14 mouse cellular contexts compared by ENCODE assay signal in the genomic region with DNA sequence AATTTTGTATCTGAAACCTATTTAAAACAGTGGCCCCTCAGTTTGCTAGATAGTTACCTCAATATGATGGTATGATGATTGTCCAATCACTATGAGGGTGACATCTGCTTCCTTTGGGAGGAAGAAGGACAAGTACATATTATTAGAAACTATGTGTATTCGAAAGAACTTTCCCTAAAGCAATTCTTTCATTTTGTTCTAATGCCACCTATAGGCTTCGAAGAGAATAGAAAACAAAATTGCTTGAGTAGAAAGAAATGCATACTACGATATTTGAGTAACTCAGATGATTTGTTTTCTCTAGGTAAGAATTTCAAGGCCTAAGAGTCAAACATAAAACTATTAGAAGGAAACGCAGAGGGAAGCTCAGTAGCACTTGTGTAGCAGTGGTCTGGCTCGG. TPM values are rescaled to one million over a fixed set of nuclear protein-coding genes. Genes with fewer than 3 reads are reported as not detected.
DNase-seq lines count a peak whose midpoint lies in the region; ATAC-seq and TF ChIP-seq lines count a peak whose summit lies in the region.
"Had no signal": no experiment of that assay in that cellular context is flagged by ENCODE, and none has a peak within 500 bp of the region (broad histone marks: within the 10 kb centered on the region; RNA-seq: fewer than 3 reads in every experiment).

No protein-coding gene starts in this region.

- H3K4me1 ChIP-seq in heart, embryonic 13.5 days, result peaks cover 35% of the 10 kb centered on the region
- H3K4me1 ChIP-seq in liver, embryonic 12.5 days, result peaks cover 47% of the 10 kb centered on the region
- peaks cover 28% of the 10 kb centered on the region for H3K4me1 ChIP-seq in liver, embryonic 11.5 days (replicated peaks; ENCODE audit: control insufficient read depth, insufficient read depth, low read length)
- H3K4me1 ChIP-seq in E14TG2a.4 (replicated peaks; ENCODE audit: low read depth, low read length), result peaks cover 20% of the 10 kb centered on the region
- H3K4me1 ChIP-seq in liver, embryonic 13.5 days (replicated peaks), result peaks cover 51% of the 10 kb centered on the region

- WGBS in heart, embryonic 13.5 days, result 52% methylated on average over 5 of the region's 5 CpGs
- WGBS in liver, embryonic 12.5 days (ENCODE audit: insufficient replicate concordance), result 39% methylated on average over 5 of the region's 5 CpGs
- 53% methylated on average over 5 of the region's 5 CpGs for WGBS in liver, embryonic 11.5 days
- 39% methylated on average over 5 of the region's 5 CpGs for WGBS in liver, embryonic 13.5 days (ENCODE audit: insufficient replicate concordance)

- H3K27ac ChIP-seq in heart, embryonic 13.5 days (replicated peaks), result no peak overlapping the region
- no peak overlapping the region for H3K27ac ChIP-seq in liver, embryonic 12.5 days
- H3K27ac ChIP-seq in liver, embryonic 11.5 days (ENCODE audit: low read depth, low read length), result no peak overlapping the region
- no peak overlapping the region for H3K27ac ChIP-seq in liver, embryonic 13.5 days
- H3K27ac ChIP-seq: embryonic facial prominence, embryonic 10.5 days; limb, embryonic 15.5 days had no signal

- H3K36me3 ChIP-seq in heart, embryonic 13.5 days, result peaks cover 35% of the 10 kb centered on the region
- peaks cover 30% of the 10 kb centered on the region for H3K36me3 ChIP-seq in liver, embryonic 12.5 days
- H3K36me3 ChIP-seq in liver, embryonic 11.5 days (ENCODE audit: control insufficient read depth, insufficient read depth, low read length), result peaks cover 4% of the 10 kb centered on the region; the same call in 1 of the 2 replicates
- peaks cover 31% of the 10 kb centered on the region for H3K36me3 ChIP-seq in E14TG2a.4 (ENCODE audit: insufficient read depth, low read length)
- peaks cover 20% of the 10 kb centered on the region for H3K36me3 ChIP-seq in liver, embryonic 13.5 days

- peak overlapping the region; percentile 73; the same call in 1 of the 2 replicates for H3K4me2 ChIP-seq in heart, embryonic 13.5 days
- H3K4me2 ChIP-seq in liver, embryonic 12.5 days, result peak overlapping the region; percentile 73
- no peak overlapping the region for H3K4me2 ChIP-seq in liver, embryonic 11.5 days
- H3K4me2 ChIP-seq in liver, embryonic 13.5 days, result peak overlapping the region; percentile 89; the same call in 1 of the 2 replicates
- H3K4me2 ChIP-seq: limb, embryonic 15.5 days had no signal

- intact Hi-C loops in heart, postnatal 25 days (cut with DNase I), result no loop called here

- no peaks in the 10 kb centered on the region for H3K9me3 ChIP-seq in heart, embryonic 13.5 days
- H3K9me3 ChIP-seq in liver, embryonic 12.5 days (replicated peaks), result no peaks in the 10 kb centered on the region
- H3K9me3 ChIP-seq in liver, embryonic 11.5 days (ENCODE audit: control insufficient read depth, low read length), result no peaks in the 10 kb centered on the region
- H3K9me3 ChIP-seq in E14TG2a.4 (ENCODE audit: low read length), result no peaks in the 10 kb centered on the region
- H3K9me3 ChIP-seq in liver, embryonic 13.5 days (replicated peaks), result no peaks in the 10 kb centered on the region
- H3K9me3 ChIP-seq: embryonic facial prominence, embryonic 10.5 days; heart, embryonic 10.5 days; limb, embryonic 15.5 days had no signal

- no peaks in the 10 kb centered on the region for H3K27me3 ChIP-seq in heart, embryonic 13.5 days (replicated peaks)
- H3K27me3 ChIP-seq in liver, embryonic 12.5 days (replicated peaks), result no peaks in the 10 kb centered on the region
- H3K27me3 ChIP-seq in liver, embryonic 11.5 days (replicated peaks; ENCODE audit: control insufficient read depth, insufficient read depth, low read length), result no peaks in the 10 kb centered on the region
- H3K27me3 ChIP-seq in E14TG2a.4 (ENCODE audit: insufficient read depth, low read length), result no peaks in the 10 kb centered on the region
- H3K27me3 ChIP-seq in liver, embryonic 13.5 days, result no peaks in the 10 kb centered on the region

- no peak for ATAC-seq in heart, embryonic 13.5 days (ENCODE audit: extremely low read depth, insufficient number of reproducible peaks, low FRiP score, low TSS enrichment)
- ATAC-seq in liver, embryonic 12.5 days, result no peak
- no peak for ATAC-seq in liver, embryonic 11.5 days (replicated peaks; ENCODE audit: low FRiP score)
- ATAC-seq in liver, embryonic 13.5 days (ENCODE audit: low read depth), result no peak
- ATAC-seq in megakaryocyte progenitor cell, adult 5-6 weeks (replicated peaks; ENCODE audit: poor library complexity), result no peak
- ATAC-seq: activated CD4-positive, CD25-positive, alpha-beta regulatory T cell, adult 4 months had no signal

- H3K9ac ChIP-seq in heart, embryonic 13.5 days, result no peak overlapping the region
- H3K9ac ChIP-seq in liver, embryonic 12.5 days, result no peak overlapping the region
- no peak overlapping the region for H3K9ac ChIP-seq in liver, embryonic 11.5 days (ENCODE audit: low read depth, low read length)
- no peak overlapping the region for H3K9ac ChIP-seq in liver, embryonic 13.5 days
- H3K9ac ChIP-seq: limb, embryonic 15.5 days had no signal

- peak; percentile 8; the same call in 1 of the 2 replicates for TF ChIP-seq CTCF in E14TG2a.4 (conservative IDR thresholded peaks at IDR 0.05; ENCODE audit: low read length)

- no peak for DNase-seq in heart, postnatal 25 days (ENCODE audit: low spot score)
- DNase-seq in liver, embryonic 11.5 days (ENCODE audit: low spot score), result no peak
- DNase-seq in liver, embryonic 13.5 days, result no peak
- no peak for DNase-seq in embryo, embryonic 10 days (ENCODE audit: low spot score)
- DNase-seq: cerebellum, adult 8-10 months; kidney, postnatal 36 days had no signal

- H3K4me3 ChIP-seq in heart, embryonic 13.5 days, result no peak overlapping the region
- no peak overlapping the region for H3K4me3 ChIP-seq in liver, embryonic 12.5 days
- no peak overlapping the region for H3K4me3 ChIP-seq in liver, embryonic 11.5 days (ENCODE audit: low read depth, low read length)
- no peak overlapping the region for H3K4me3 ChIP-seq in E14TG2a.4 (replicated peaks; ENCODE audit: low read length)
- H3K4me3 ChIP-seq in liver, embryonic 13.5 days (replicated peaks), result no peak overlapping the region
- H3K4me3 ChIP-seq: embryonic facial prominence, embryonic 10.5 days; limb, embryonic 15.5 days had no signal

RNA-seq across cellular contexts. Expression of a gene that starts 3.5 kb away (rescaled TPM):
- 62.9 and 68.6 TPM in 2 replicates for polyA plus RNA-seq in heart, embryonic 13.5 days (2015; fragmentation: Nextera tagmentation; extraction: Ambion mirVana)
- total RNA-seq in heart, postnatal 25 days (2021), result 10 to 100 TPM; 56.6 to 60.1 TPM
- 28.2 and 28.6 TPM in 2 replicates for polyA plus RNA-seq in liver, embryonic 12.5 days (2016; fragmentation: Nextera tagmentation; extraction: Ambion mirVana)
- 43.0 and 45.5 TPM in 2 replicates for polyA plus RNA-seq in liver, embryonic 11.5 days (2014; fragmentation: Nextera tagmentation; extraction: Ambion mirVana)
- 21.6 and 25.1 TPM in 2 replicates for polyA plus RNA-seq in liver, embryonic 13.5 days (2015; fragmentation: Nextera tagmentation; extraction: Ambion mirVana)
- 19.6 and 20.3 TPM in 2 replicates for total RNA-seq in megakaryocyte progenitor cell, adult 5-6 weeks (2015)
- 33.1 and 42.4 TPM in 2 replicates for total RNA-seq in megakaryocyte progenitor cell, adult 5-6 weeks (2017)

RNA-seq across cellular contexts. Expression of a gene that starts 33.9 kb away (rescaled TPM):
- polyA plus RNA-seq in heart, embryonic 13.5 days (2015; fragmentation: Nextera tagmentation; extraction: Ambion mirVana), result 16.3 and 17.4 TPM in 2 replicates
- 1 to 10 TPM; 7.0 to 9.0 TPM for total RNA-seq in heart, postnatal 25 days (2021)
- 9.5 and 10.7 TPM in 2 replicates for polyA plus RNA-seq in liver, embryonic 12.5 days (2016; fragmentation: Nextera tagmentation; extraction: Ambion mirVana)
- polyA plus RNA-seq in liver, embryonic 11.5 days (2014; fragmentation: Nextera tagmentation; extraction: Ambion mirVana), result 16.6 and 17.5 TPM in 2 replicates
- 6.9 and 8.9 TPM in 2 replicates for polyA plus RNA-seq in liver, embryonic 13.5 days (2015; fragmentation: Nextera tagmentation; extraction: Ambion mirVana)
- total RNA-seq in megakaryocyte progenitor cell, adult 5-6 weeks (2015), result 1.6 and 1.9 TPM in 2 replicates
- total RNA-seq in megakaryocyte progenitor cell, adult 5-6 weeks (2017), result 0.74 and 2.4 TPM in 2 replicates
